Mouse (Mus musculus): ENCODE results near the gene Rnf121. TPM values are rescaled to one million over a fixed set of nuclear protein-coding genes. Genes with fewer than 3 reads are reported as not detected.

The Rnf121 gene
- total and polyA plus RNA-seq, 3 experiments, result 20.7 to 23.9 (median 21.3) TPM

DNA sequence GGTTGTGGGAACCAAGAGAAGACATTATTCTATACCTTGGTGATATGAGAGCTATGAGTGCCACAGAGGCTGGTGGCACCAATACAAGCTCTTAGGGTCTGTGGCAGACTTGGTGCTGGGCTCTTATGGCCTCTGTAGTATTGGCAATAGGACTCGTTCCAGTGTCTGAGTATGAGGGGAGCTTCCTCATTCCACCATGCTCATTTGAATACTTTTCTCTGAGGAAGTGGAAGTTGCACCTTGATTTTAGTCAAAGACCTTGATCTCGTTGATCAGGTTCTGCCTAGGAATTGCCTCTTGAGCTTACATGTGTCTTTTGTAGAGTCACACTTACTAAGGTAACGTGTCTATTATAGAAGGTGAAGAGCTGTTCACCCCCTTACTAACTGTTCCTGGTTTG, 71.0 kb downstream of the Rnf121 start:
- H3K4me3 ChIP-seq, result no peak overlapping the region
- H3K9ac ChIP-seq (ENCODE audit: low read depth, low read length), result no peak overlapping the region
- H3K36me3 ChIP-seq (ENCODE audit: control insufficient read depth, insufficient read depth, low read length), result no peaks in the 10 kb centered on the region; the same call in 1 of the 2 replicates
- WGBS, result 88% methylated on average over 3 of the region's 3 CpGs
- no peaks in the 10 kb centered on the region for H3K4me1 ChIP-seq (ENCODE audit: control insufficient read depth, insufficient read depth, low read length)
- DNase-seq, result no peak
- H3K79me2 ChIP-seq (replicated peaks; ENCODE audit: control insufficient read depth, insufficient read depth, low read length), result no peaks in the 10 kb centered on the region
- intact Hi-C loops (cut with DNase I), result no loop called here
- TF ChIP-seq POLR2A (IDR thresholded peaks at IDR 0.05; ENCODE audit: insufficient read depth, low read depth, low read length) (no peak), CTCF (IDR thresholded peaks at IDR 0.05) (no peak)
- no peaks in the 10 kb centered on the region for H3K27me3 ChIP-seq (ENCODE audit: control insufficient read depth, insufficient read depth, low read length)
- H3K27ac ChIP-seq, result no peak overlapping the region

DNA sequence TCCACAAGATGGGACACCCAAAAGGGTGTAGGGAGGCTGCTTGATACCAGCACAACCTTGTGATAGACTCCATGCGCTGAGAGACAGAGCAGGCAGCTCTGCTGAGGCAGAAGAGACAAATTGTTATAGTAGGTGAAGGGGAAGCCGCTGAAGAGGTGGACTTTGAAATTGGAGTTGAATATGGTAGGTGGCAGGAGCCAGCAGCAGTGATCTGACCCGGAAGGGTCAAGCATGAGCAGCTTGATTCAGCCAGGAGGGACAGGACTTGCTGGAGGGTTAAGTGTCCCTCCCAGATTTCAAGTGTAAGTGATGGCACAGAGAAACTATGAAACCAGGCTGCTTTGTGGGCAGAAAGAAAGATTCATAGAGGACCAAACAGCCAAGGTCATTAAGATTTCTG, 80.2 kb downstream of the Rnf121 start:
- 95% methylated on average over 3 of the region's 3 CpGs for WGBS
- DNase-seq, result no peak
- Histone ChIP-seq H3K9ac (ENCODE audit: low read depth, low read length) (no peak overlapping the region), H3K36me3 (ENCODE audit: control insufficient read depth, insufficient read depth, low read length) (peaks cover 9% of the 10 kb centered on the region), H3K4me3 (no peak overlapping the region), H3K27me3 (ENCODE audit: control insufficient read depth, insufficient read depth, low read length) (no peaks in the 10 kb centered on the region), H3K79me2 (replicated peaks; ENCODE audit: control insufficient read depth, insufficient read depth, low read length) (peaks cover 5% of the 10 kb centered on the region; the same call in 1 of the 2 replicates), H3K27ac (no peak overlapping the region), H3K4me1 (ENCODE audit: control insufficient read depth, insufficient read depth, low read length) (no peaks in the 10 kb centered on the region; the same call in 1 of the 2 replicates)
- intact Hi-C loops (cut with DNase I), result no loop called here
- TF ChIP-seq EP300 (IDR thresholded peaks at IDR 0.05; ENCODE audit: insufficient read depth, low read depth, low read length), result no peak
- TF ChIP-seq CTCF (IDR thresholded peaks at IDR 0.05), result no peak
- TF ChIP-seq POLR2A (IDR thresholded peaks at IDR 0.05; ENCODE audit: insufficient read depth, low read depth, low read length), result no peak

DNA sequence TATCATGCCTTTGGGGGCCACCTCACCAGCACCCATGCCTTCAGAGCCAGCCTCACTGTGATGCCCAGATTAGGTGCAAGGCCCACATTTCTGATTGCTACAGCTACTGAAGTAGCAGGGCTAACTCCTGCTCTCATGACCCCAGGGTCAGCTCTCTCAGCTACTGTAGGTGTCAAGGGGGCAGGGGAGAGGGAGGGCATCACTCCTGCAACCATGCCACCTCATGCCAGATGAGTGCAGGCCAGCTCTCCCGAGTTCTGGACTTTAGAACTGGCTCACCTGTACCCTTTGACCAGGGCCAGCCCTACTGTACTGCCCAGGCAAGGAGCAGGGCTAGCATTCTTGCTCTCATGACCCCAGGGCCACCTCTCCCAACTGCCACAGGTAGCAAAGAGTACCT, 82.5 kb downstream of the Rnf121 start:
- 68% methylated on average over 1 of the region's 1 CpGs for WGBS

DNA sequence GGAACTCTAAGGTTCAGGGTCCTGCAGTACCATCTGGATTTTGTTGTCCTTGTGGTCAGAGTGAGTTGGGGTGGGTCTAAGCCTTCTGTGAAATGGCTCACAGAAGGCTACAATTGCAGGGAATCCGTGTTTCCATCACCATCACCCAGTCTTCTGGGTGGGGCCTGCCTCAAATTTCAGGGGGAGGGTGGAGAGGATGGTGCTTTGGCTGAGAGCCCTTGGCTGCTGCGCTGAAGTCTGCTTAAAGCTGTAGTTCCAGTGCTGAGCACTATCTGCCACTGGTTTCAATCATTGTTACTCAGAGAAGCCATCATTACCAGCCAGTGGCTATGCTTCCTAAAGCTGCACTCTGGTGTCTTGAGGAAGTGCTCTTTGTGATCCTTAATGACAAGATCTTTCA, 90.8 kb downstream of the Rnf121 start:
- Histone ChIP-seq H3K4me1 (ENCODE audit: control insufficient read depth, insufficient read depth, low read length) (peaks cover 15% of the 10 kb centered on the region), H3K79me2 (replicated peaks; ENCODE audit: control insufficient read depth, insufficient read depth, low read length) (peaks cover 13% of the 10 kb centered on the region), H3K9ac (ENCODE audit: low read depth, low read length) (no peak overlapping the region), H3K27me3 (ENCODE audit: control insufficient read depth, insufficient read depth, low read length) (no peaks in the 10 kb centered on the region), H3K27ac (peak overlapping the region; percentile 50; the same call in 1 of the 2 replicates), H3K36me3 (ENCODE audit: control insufficient read depth, insufficient read depth, low read length) (peaks cover 39% of the 10 kb centered on the region), H3K4me3 (no peak overlapping the region)
- intact Hi-C loops (cut with DNase I), result loop anchor here (5.0 kb wide), 1 partner anchor 42 kb away; the partner anchor contains the start of genes Lrrc51 and Numa1
- WGBS, result 12% methylated on average over 2 of the region's 2 CpGs
- TF ChIP-seq POLR2A (IDR thresholded peaks at IDR 0.05; ENCODE audit: insufficient read depth, low read depth, low read length) (no peak), EP300 (IDR thresholded peaks at IDR 0.05; ENCODE audit: insufficient read depth, low read depth, low read length) (no peak), CTCF (IDR thresholded peaks at IDR 0.05) (peak; percentile 13; the same call in 1 of the 2 replicates)
- DNase-seq, result peak; percentile 71 to 75

More for the DNA sequence above, 82.5 kb downstream of the Rnf121 start:
- TF ChIP-seq EP300 (IDR thresholded peaks at IDR 0.05; ENCODE audit: insufficient read depth, low read depth, low read length) (no peak), CTCF (IDR thresholded peaks at IDR 0.05) (no peak), POLR2A (IDR thresholded peaks at IDR 0.05; ENCODE audit: insufficient read depth, low read depth, low read length) (no peak)
- no peaks in the 10 kb centered on the region; the same call in 1 of the 2 replicates for H3K4me1 ChIP-seq (ENCODE audit: control insufficient read depth, insufficient read depth, low read length)
- no peak overlapping the region for H3K27ac ChIP-seq
- no peak for DNase-seq
- H3K79me2 ChIP-seq (replicated peaks; ENCODE audit: control insufficient read depth, insufficient read depth, low read length), result peaks cover 5% of the 10 kb centered on the region; the same call in 1 of the 2 replicates
- no peaks in the 10 kb centered on the region for H3K27me3 ChIP-seq (ENCODE audit: control insufficient read depth, insufficient read depth, low read length)
- peaks cover 5% of the 10 kb centered on the region for H3K36me3 ChIP-seq (ENCODE audit: control insufficient read depth, insufficient read depth, low read length)
- intact Hi-C loops (cut with DNase I), result no loop called here
- H3K9ac ChIP-seq (ENCODE audit: low read depth, low read length), result no peak overlapping the region
- H3K4me3 ChIP-seq, result no peak overlapping the region

DNA sequence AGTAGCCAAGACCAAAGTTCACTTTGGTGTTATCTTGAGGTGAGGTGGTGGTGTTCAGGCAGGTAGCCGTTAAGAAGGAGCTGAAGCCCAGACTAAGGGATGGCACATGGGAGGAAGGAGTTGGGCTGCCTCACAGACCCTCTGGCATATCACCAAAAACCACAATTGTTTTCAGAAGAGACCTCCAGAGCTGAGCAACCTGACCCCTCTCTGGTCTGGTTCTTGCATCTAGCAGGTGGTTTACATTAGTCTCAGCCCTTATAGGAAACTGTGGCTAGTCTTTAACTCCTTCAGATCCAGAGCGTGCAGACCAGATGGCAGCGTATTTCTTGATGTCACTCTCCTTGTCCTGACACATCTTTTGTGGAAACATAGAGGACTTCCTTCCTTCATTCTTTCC, 91.5 kb downstream of the Rnf121 start:
- WGBS, result 45% methylated on average over 3 of the region's 3 CpGs
- intact Hi-C loops (cut with DNase I), result loop anchor here (5.0 kb wide), 1 partner anchor 41 kb away; the partner anchor contains the start of genes Lrrc51 and Numa1
- Histone ChIP-seq H3K4me1 (ENCODE audit: control insufficient read depth, insufficient read depth, low read length) (peaks cover 16% of the 10 kb centered on the region), H3K27me3 (ENCODE audit: control insufficient read depth, insufficient read depth, low read length) (no peaks in the 10 kb centered on the region), H3K9ac (ENCODE audit: low read depth, low read length) (no peak overlapping the region), H3K27ac (no peak overlapping the region), H3K79me2 (replicated peaks; ENCODE audit: control insufficient read depth, insufficient read depth, low read length) (peaks cover 13% of the 10 kb centered on the region), H3K4me3 (no peak overlapping the region), H3K36me3 (ENCODE audit: control insufficient read depth, insufficient read depth, low read length) (peaks cover 36% of the 10 kb centered on the region)
- DNase-seq, result no peak
- TF ChIP-seq EP300 (IDR thresholded peaks at IDR 0.05; ENCODE audit: insufficient read depth, low read depth, low read length), result no peak

DNA sequence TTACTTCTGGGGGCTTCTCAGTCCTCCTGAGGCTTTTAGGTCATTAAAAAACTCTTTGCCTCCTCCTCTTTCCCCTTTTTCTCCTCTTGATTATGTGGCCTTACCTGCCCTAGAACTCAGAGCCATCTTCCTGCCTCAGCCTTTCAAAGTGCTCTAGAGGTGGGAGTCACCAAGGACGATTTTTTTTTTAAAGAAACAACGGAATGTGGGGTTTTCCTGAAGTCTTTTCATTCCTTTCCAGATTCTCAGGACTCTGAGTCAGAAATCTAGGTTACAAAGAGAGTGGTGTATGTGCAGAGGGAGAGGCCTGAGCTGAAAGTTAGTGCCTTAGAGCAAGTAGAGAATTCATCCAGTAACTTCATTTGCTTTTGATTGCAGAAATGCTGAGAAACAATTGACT, 93.5 kb downstream of the Rnf121 start:
- no peak for TF ChIP-seq CTCF (IDR thresholded peaks at IDR 0.05)
- no peak for TF ChIP-seq EP300 (IDR thresholded peaks at IDR 0.05; ENCODE audit: insufficient read depth, low read depth, low read length)
- no peak for TF ChIP-seq POLR2A (IDR thresholded peaks at IDR 0.05; ENCODE audit: insufficient read depth, low read depth, low read length)
- H3K9ac ChIP-seq (ENCODE audit: low read depth, low read length), result peak overlapping the region; percentile 77
- H3K4me3 ChIP-seq, result peak overlapping the region; percentile 77
- intact Hi-C loops (cut with DNase I), result loop anchor here (2.0 to 5.0 kb wide), 2 partner anchors 39 to 133 kb away; partner anchors contain the start of genes Inppl1, Lrrc51 and Numa1
- no peak for DNase-seq
- 11% methylated on average over 2 of the region's 2 CpGs for WGBS
- peak overlapping the region; percentile 98 for H3K27ac ChIP-seq
- H3K27me3 ChIP-seq (ENCODE audit: control insufficient read depth, insufficient read depth, low read length), result no peaks in the 10 kb centered on the region
- H3K79me2 ChIP-seq (replicated peaks; ENCODE audit: control insufficient read depth, insufficient read depth, low read length), result peaks cover 15% of the 10 kb centered on the region
- H3K36me3 ChIP-seq (ENCODE audit: control insufficient read depth, insufficient read depth, low read length), result peaks cover 34% of the 10 kb centered on the region
- H3K4me1 ChIP-seq (ENCODE audit: control insufficient read depth, insufficient read depth, low read length), result peaks cover 17% of the 10 kb centered on the region
